Mouse (Mus musculus): Measurements from ENCODE around the gene Gm13285. TPM values are rescaled to one million over a fixed set of nuclear protein-coding genes. Genes with fewer than 3 reads are reported as not detected.
A peak's percentile ranks its signal among the peaks of the same experiment; 100 is the strongest.
"Not testable (repeated sequence)": the region's sequence is repeated elsewhere in the genome, so short reads cannot be mapped to it uniquely, and the experiment has no call there.

The Gm13285 gene
- polyA plus RNA-seq, 1 experiment from 2014 or later: 0.82 TPM

DNA sequence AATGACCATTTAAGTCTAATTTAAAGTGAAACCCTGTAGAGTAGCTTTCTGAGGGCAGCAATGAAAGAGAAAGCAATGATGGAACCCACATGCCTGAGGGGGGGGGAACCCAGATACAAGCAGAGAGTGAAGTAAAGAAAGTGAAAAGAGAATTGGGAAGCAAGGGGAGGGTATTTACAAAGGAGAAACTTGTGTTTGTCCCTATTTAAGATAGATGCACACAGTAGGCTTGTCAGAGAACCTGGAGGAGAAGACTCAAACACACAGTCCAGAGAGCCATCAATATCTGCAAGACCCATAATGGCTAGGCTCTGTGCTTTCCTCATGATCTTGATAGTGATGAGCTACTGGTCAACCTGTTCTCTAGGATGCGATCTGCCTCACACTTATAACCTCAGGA, 20.2 kb downstream of the Gm13285 start, which contains the start of gene Ifna11:
Ifna11 (plus strand) TSS at position 301 of the 400 bp plus-strand sequence.
- no peak within 1 kb of the TSS for H3K9ac ChIP-seq (ENCODE audit: low read depth, low read length)
- no peaks in the 10 kb centered on the region for H3K4me1 ChIP-seq (replicated peaks; ENCODE audit: control insufficient read depth, insufficient read depth, low read length)
- H3K36me3 ChIP-seq (ENCODE audit: control insufficient read depth, insufficient read depth, low read length): no peaks in the 10 kb centered on the region
- H3K27ac ChIP-seq (ENCODE audit: low read depth, low read length): no peak within 1 kb of the TSS
- DNase-seq (ENCODE audit: low spot score) (no peak), ATAC-seq (ENCODE audit: low FRiP score) (no peak)
- 81% methylated on average over 1 of the region's 1 CpGs for WGBS
- H3K4me3 ChIP-seq (ENCODE audit: low read depth, low read length): no peak within 1 kb of the TSS
- H3K27me3 ChIP-seq (ENCODE audit: control insufficient read depth, insufficient read depth, low read length): no peaks in the 10 kb centered on the region
- no peak within 1 kb of the TSS for H3K4me2 ChIP-seq (replicated peaks; ENCODE audit: low read depth, low read length)
- no peaks in the 10 kb centered on the region for H3K9me3 ChIP-seq (ENCODE audit: control insufficient read depth, low read length)

DNA sequence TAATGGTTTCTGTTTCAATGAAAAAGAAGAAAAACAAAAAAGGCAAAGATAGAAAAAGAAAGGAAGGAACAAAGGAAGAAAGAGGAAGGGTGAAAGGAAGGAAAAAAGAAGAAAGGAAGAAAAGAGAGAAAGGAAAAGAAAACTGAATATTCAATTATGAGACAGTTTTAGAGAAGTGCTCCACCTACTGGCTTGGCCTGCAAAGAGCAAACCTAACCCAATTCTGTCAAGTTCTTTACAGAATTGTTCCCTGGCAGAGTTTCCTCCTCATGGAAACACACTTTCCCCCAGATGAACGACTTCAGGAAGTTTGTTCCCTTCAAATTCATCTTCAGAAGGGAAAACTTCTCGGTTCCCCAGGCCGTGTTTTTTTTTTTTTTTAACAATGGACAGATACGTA, 23.5 kb downstream of the Gm13285 start:
- Histone ChIP-seq H3K36me3 (ENCODE audit: control insufficient read depth, insufficient read depth, low read length) (no peaks in the 10 kb centered on the region), H3K4me3 (ENCODE audit: low read depth, low read length) (no peak overlapping the region), H3K4me2 (replicated peaks; ENCODE audit: low read depth, low read length) (no peak overlapping the region), H3K9me3 (ENCODE audit: control insufficient read depth, low read length) (no peaks in the 10 kb centered on the region), H3K4me1 (replicated peaks; ENCODE audit: control insufficient read depth, insufficient read depth, low read length) (no peaks in the 10 kb centered on the region), H3K9ac (ENCODE audit: low read depth, low read length) (no peak overlapping the region), H3K27me3 (ENCODE audit: control insufficient read depth, insufficient read depth, low read length) (no peaks in the 10 kb centered on the region), H3K27ac (ENCODE audit: low read depth, low read length) (no peak overlapping the region)
- WGBS: 27% methylated on average over 4 of the region's 4 CpGs
- DNase-seq (ENCODE audit: low spot score): peak; percentile 27
- no peak for ATAC-seq (ENCODE audit: low FRiP score)

GRCm38 (mm10) chr4:88827116-88827515, 27.7 kb downstream of the Gm13285 start, which contains the start of gene Ifna6:
Gene Ifna6, plus strand, starts transcription at chr4:88827416.
- H3K4me2 ChIP-seq (replicated peaks; ENCODE audit: low read depth, low read length); H3K27me3 ChIP-seq (ENCODE audit: control insufficient read depth, insufficient read depth, low read length); H3K27ac ChIP-seq (ENCODE audit: low read depth, low read length); H3K4me1 ChIP-seq (replicated peaks; ENCODE audit: control insufficient read depth, insufficient read depth, low read length); H3K36me3 ChIP-seq (ENCODE audit: control insufficient read depth, insufficient read depth, low read length); H3K9me3 ChIP-seq (ENCODE audit: control insufficient read depth, low read length); ATAC-seq (ENCODE audit: low FRiP score); H3K9ac ChIP-seq (ENCODE audit: low read depth, low read length); H3K4me3 ChIP-seq (ENCODE audit: low read depth, low read length); DNase-seq (ENCODE audit: low spot score): not testable (repeated sequence)

DNA sequence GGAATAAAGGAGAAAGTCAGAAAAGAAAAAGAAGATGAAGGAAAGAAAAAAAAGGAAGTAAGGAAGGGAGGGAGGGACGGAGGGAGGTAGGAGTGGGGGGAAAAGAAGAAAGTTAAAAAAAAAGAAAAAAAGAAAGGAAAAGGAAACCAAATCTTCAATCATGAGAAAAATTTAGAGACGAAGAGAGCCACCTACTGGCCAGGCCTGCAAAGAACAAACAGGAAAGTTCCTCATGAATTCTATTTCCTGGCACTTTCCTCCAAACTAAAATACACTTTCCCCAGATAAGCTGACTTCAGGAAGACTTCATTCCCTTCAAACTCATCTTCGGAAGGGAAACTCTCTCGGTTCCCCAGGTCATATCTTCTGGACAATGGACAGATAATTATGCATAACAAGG, 31.1 kb downstream of the Gm13285 start:
- Histone ChIP-seq H3K27me3 (ENCODE audit: control insufficient read depth, insufficient read depth, low read length) (no peaks in the 10 kb centered on the region), H3K36me3 (ENCODE audit: control insufficient read depth, insufficient read depth, low read length) (no peaks in the 10 kb centered on the region), H3K27ac (ENCODE audit: low read depth, low read length) (no peak overlapping the region), H3K4me3 (ENCODE audit: low read depth, low read length) (no peak overlapping the region), H3K9ac (ENCODE audit: low read depth, low read length) (no peak overlapping the region), H3K4me1 (replicated peaks; ENCODE audit: control insufficient read depth, insufficient read depth, low read length) (no peaks in the 10 kb centered on the region), H3K9me3 (ENCODE audit: control insufficient read depth, low read length) (no peaks in the 10 kb centered on the region), H3K4me2 (replicated peaks; ENCODE audit: low read depth, low read length) (no peak overlapping the region)
- ATAC-seq (ENCODE audit: low FRiP score): no peak
- WGBS: 35% methylated on average over 4 of the region's 4 CpGs
- peak; percentile 53 for DNase-seq (ENCODE audit: low spot score)

- not testable (repeated sequence) for H3K9me3 ChIP-seq (ENCODE audit: control insufficient read depth, low read length); H3K27me3 ChIP-seq (ENCODE audit: control insufficient read depth, insufficient read depth, low read length); DNase-seq (ENCODE audit: low spot score); H3K36me3 ChIP-seq (ENCODE audit: control insufficient read depth, insufficient read depth, low read length); H3K4me2 ChIP-seq (replicated peaks; ENCODE audit: low read depth, low read length); H3K27ac ChIP-seq (ENCODE audit: low read depth, low read length); ATAC-seq (ENCODE audit: low FRiP score); H3K4me3 ChIP-seq (ENCODE audit: low read depth, low read length); H3K9ac ChIP-seq (ENCODE audit: low read depth, low read length); H3K4me1 ChIP-seq (replicated peaks; ENCODE audit: control insufficient read depth, insufficient read depth, low read length)
- WGBS: 93% methylated on average over 1 of the region's 1 CpGs
These were observed 35.8 kb downstream of the Gm13285 start, which contains the start of gene Ifna5 for GRCm38 (mm10) chr4:88835225-88835624. Gene Ifna5, plus strand, starts transcription at chr4:88835525.

- Histone ChIP-seq H3K4me3 (ENCODE audit: low read depth, low read length) (no peak overlapping the region), H3K4me1 (replicated peaks; ENCODE audit: control insufficient read depth, insufficient read depth, low read length) (no peaks in the 10 kb centered on the region), H3K27ac (ENCODE audit: low read depth, low read length) (no peak overlapping the region), H3K9ac (ENCODE audit: low read depth, low read length) (no peak overlapping the region), H3K4me2 (replicated peaks; ENCODE audit: low read depth, low read length) (no peak overlapping the region), H3K27me3 (ENCODE audit: control insufficient read depth, insufficient read depth, low read length) (no peaks in the 10 kb centered on the region), H3K36me3 (ENCODE audit: control insufficient read depth, insufficient read depth, low read length) (no peaks in the 10 kb centered on the region), H3K9me3 (ENCODE audit: control insufficient read depth, low read length) (no peaks in the 10 kb centered on the region)
- peak; percentile 46 for DNase-seq (ENCODE audit: low spot score)
- 40% methylated on average over 3 of the region's 3 CpGs for WGBS
- ATAC-seq (ENCODE audit: low FRiP score): no peak
These were observed 39.4 kb downstream of the Gm13285 start for GRCm38 (mm10) chr4:88838828-88839227.

- no peak overlapping the region for H3K9ac ChIP-seq (ENCODE audit: low read depth, low read length)
- H3K4me1 ChIP-seq (replicated peaks; ENCODE audit: control insufficient read depth, insufficient read depth, low read length): no peaks in the 10 kb centered on the region
- no peaks in the 10 kb centered on the region for H3K36me3 ChIP-seq (ENCODE audit: control insufficient read depth, insufficient read depth, low read length)
- H3K9me3 ChIP-seq (ENCODE audit: control insufficient read depth, low read length): no peaks in the 10 kb centered on the region
- no peak for ATAC-seq (ENCODE audit: low FRiP score)
- H3K4me3 ChIP-seq (ENCODE audit: low read depth, low read length): no peak overlapping the region
- no peaks in the 10 kb centered on the region for H3K27me3 ChIP-seq (ENCODE audit: control insufficient read depth, insufficient read depth, low read length)
- 85% methylated on average over 3 of the region's 3 CpGs for WGBS
- no peak overlapping the region for H3K27ac ChIP-seq (ENCODE audit: low read depth, low read length)
- no peak for DNase-seq (ENCODE audit: low spot score)
- H3K4me2 ChIP-seq (replicated peaks; ENCODE audit: low read depth, low read length): no peak overlapping the region
These were observed 40.6 kb downstream of the Gm13285 start for GRCm38 (mm10) chr4:88840058-88840457.

GRCm38 (mm10) chr4:88841438-88841911, 42.0 kb downstream of the Gm13285 start, which contains the start of gene Ifna4:
Gene Ifna4, plus strand, starts transcription at chr4:88841861.
- WGBS: 24% methylated on average over 2 of the region's 2 CpGs
- H3K9ac ChIP-seq (ENCODE audit: low read depth, low read length): no peak within 1 kb of the TSS
- H3K27me3 ChIP-seq (ENCODE audit: control insufficient read depth, insufficient read depth, low read length): no peaks in the 10 kb centered on the region
- no peak within 1 kb of the TSS for H3K27ac ChIP-seq (ENCODE audit: low read depth, low read length)
- ATAC-seq (ENCODE audit: low FRiP score) (no peak), DNase-seq (ENCODE audit: low spot score) (no peak)
- no peaks in the 10 kb centered on the region for H3K9me3 ChIP-seq (ENCODE audit: control insufficient read depth, low read length)
- no peak within 1 kb of the TSS for H3K4me3 ChIP-seq (ENCODE audit: low read depth, low read length)
- H3K4me2 ChIP-seq (replicated peaks; ENCODE audit: low read depth, low read length): no peak within 1 kb of the TSS
- H3K4me1 ChIP-seq (replicated peaks; ENCODE audit: control insufficient read depth, insufficient read depth, low read length): no peaks in the 10 kb centered on the region
- H3K36me3 ChIP-seq (ENCODE audit: control insufficient read depth, insufficient read depth, low read length): no peaks in the 10 kb centered on the region

DNA sequence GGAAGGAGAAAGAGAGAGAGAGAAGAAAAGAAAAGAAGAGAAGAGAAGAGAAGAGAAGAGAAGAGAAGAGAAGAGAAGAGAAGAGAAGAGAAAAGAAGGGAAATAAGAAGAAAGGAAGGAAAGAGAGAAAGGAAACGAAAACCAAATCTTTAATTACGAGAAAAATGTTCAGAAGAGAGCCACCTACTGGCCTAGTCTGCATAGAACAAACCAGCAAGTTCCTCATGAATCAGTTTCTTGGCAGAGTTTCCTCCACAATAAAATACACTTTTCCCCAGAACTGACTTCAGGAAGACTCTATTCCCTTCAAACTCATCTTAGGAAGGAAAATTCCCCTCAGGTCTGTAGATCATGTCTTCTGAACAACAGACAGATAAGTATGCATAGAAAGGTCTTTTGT, 45.9 kb downstream of the Gm13285 start:
- no peak overlapping the region for H3K9ac ChIP-seq (ENCODE audit: low read depth, low read length)
- no peak overlapping the region for H3K4me3 ChIP-seq (ENCODE audit: low read depth, low read length)
- no peaks in the 10 kb centered on the region for H3K27me3 ChIP-seq (ENCODE audit: control insufficient read depth, insufficient read depth, low read length)
- no peaks in the 10 kb centered on the region for H3K9me3 ChIP-seq (ENCODE audit: control insufficient read depth, low read length)
- H3K36me3 ChIP-seq (ENCODE audit: control insufficient read depth, insufficient read depth, low read length): no peaks in the 10 kb centered on the region
- DNase-seq (ENCODE audit: low spot score): no peak
- H3K4me2 ChIP-seq (replicated peaks; ENCODE audit: low read depth, low read length): no peak overlapping the region
- H3K4me1 ChIP-seq (replicated peaks; ENCODE audit: control insufficient read depth, insufficient read depth, low read length): no peaks in the 10 kb centered on the region
- no peak overlapping the region for H3K27ac ChIP-seq (ENCODE audit: low read depth, low read length)
- no peak for ATAC-seq (ENCODE audit: low FRiP score)
- WGBS: 50% methylated on average over 2 of the region's 2 CpGs
